Mouse (Mus musculus) megakaryocyte progenitor cell, adult 5-6 weeks (primary cell): ENCODE results near the gene Gtpbp4. TPM values are rescaled to one million over a fixed set of nuclear protein-coding genes. Genes with fewer than 3 reads are reported as not detected.
"Not testable (repeated sequence)": the region's sequence is repeated elsewhere in the genome, so short reads cannot be mapped to it uniquely, and the experiment has no call there.

Experiments
- ATAC-seq: replicated peaks from 2 replicates; pipeline ENCODE4 v1.8.0; 2016; ENCODE audit warnings: mild to moderate bottlenecking, moderate TSS enrichment, inconsistent platforms; ENCODE audit not compliant: poor library complexity
- total RNA-seq, 2 experiments: library from RNA; stranded (forward) in 1 of 2; stranded (reverse) in 1 of 2; fragments of 157-497, 149-512 nt in 1 of 2; fragments of 200-1000 nt in 1 of 2; gene quantifications; 2 replicates each; pipeline versions ENCODE4 v1.2.3 to v1.2.4; 2015 to 2017

Gtpbp4 gene
- total RNA-seq, 2 experiments from 2014 or later, result 120 to 135 TPM

GRCm38 (mm10) chr13:8992231-8992630 lies 3.7 kb downstream of the Gtpbp4 start:
- ATAC-seq, result no peak

DNA sequence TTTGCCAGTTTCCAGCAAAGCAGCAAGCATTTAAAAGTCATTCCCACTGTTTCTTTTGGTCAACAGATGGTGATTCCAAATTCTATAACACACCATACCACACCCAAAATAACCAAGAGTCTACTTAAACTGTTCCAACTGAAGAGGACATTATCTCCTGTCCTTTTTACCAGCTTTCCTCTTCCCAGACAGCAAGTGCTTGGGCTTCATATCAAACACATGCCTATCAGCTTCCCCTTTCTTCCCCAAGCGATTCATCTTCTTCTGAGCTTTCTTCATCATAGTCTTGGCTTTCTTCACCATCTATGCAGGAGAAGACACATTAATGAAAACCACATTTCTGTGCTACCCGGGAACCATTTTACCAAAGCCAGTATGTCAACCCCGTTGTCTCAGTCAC lies 22.9 kb downstream of the Gtpbp4 start:
- no peak for ATAC-seq

DNA sequence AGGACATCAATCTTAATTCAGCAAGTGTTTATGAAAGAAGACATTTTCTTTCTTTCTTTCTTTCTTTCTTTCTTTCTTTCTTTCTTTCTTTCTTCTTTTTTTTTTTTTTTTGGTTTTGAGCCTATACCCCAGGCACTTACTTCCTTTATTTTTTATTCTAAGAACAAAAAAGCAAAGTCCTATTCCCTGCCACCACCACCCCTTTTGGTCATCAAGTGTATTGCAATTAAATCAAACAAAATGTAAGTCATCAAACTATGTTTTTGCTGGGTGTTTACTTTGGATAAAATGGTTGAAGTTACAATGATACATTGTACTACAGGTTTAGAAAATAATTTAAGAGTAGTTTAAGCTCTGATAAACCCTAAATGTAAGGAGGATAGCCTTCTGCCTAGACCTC lies 23.5 kb downstream of the Gtpbp4 start:
- no peak for ATAC-seq

GRCm38 (mm10) chr13:8967742-8968141 lies 28.1 kb downstream of the Gtpbp4 start:
- peak; percentile 78 for ATAC-seq

- no peak for ATAC-seq
Observed at GRCm38 (mm10) chr13:8965224-8965623, 30.7 kb downstream of the Gtpbp4 start.

DNA sequence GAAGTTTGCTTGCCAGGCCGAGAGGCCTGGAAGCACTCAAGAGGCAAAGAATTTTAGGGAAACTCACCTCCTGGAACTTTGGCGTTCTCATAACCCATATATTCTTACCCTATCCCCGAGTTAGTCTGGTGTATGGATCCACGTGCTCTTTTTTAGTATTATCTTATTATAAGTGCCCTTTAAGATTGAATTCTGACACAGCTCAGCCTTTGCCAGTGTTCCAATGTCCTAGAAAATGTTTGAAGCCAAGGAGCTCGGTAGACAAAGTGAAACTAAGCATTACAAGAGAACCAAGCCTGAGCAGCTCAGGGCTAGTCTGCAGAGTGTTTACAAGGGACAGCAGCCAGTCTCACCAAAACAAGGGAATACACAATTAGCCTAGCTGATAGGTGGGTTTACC lies 33.6 kb downstream of the Gtpbp4 start:
- not testable (repeated sequence) for ATAC-seq

DNA sequence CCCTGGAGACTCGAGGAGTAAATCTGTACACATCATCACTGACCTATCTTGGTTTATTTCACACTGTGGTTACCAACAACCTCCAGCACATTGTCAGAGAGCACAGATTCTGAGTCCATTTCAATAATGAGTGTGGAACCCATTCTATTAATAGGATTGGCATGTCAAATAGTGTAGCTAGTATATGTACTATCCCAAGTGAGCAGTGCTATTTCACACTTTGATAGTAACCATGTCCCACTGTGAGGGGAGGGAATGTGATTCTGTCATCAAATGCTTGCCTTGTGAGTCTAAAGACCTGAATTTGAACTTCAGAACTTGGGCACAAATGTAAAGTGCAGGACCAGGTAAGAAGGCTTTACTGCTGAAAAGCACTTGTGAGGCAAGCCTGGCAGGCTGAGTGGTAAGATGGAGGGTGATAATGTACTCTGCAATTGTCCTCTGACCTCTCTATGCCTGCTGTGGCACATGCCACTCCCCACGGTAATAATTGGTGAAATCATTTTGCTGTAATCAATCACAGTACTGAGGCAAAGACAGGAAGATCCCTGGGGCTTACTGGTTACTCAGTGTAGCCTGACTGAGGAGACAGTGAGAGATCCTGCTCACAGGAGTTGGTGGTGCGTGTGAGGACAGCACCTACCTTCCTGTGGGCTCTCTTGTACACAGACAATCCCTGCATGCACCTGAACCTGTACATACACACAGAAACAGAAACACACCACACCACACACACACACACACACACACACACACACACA lies 34.6 kb downstream of the Gtpbp4 start:
- not testable (repeated sequence) for ATAC-seq

- peak; percentile 60 for ATAC-seq
Observed at GRCm38 (mm10) chr13:8959554-8959953, 36.3 kb downstream of the Gtpbp4 start.

GRCm38 (mm10) chr13:8959058-8959457 lies 36.8 kb downstream of the Gtpbp4 start:
- ATAC-seq, result not testable (repeated sequence)

DNA sequence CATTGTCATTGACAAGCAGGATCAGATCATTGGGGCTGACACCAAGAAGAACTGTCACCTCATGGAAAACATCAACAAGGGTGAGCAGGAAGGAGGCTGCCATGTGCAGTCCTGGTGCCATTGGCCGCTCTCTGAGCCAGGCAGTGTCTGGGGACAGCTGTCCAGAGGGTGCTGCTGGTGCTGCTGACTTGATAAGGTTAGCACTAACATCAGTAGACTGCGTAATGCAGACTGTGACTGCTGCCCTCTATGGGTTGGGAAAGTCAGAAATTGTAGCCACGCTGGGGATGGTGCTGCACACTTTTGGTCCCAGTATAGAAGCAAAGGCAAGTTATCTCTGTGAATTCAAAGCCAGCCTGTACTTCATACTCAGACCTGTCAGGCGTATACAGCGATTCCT lies 39.0 kb downstream of the Gtpbp4 start:
- peak; percentile 75 for ATAC-seq

- ATAC-seq, result not testable (repeated sequence)
Observed at GRCm38 (mm10) chr13:8955127-8955526, 40.8 kb downstream of the Gtpbp4 start.

- not testable (repeated sequence) for ATAC-seq
Observed at GRCm38 (mm10) chr13:8952563-8952962, 43.3 kb downstream of the Gtpbp4 start, which contains the start of gene Idi2. Gene Idi2, plus strand, starts transcription at chr13:8952863.

DNA sequence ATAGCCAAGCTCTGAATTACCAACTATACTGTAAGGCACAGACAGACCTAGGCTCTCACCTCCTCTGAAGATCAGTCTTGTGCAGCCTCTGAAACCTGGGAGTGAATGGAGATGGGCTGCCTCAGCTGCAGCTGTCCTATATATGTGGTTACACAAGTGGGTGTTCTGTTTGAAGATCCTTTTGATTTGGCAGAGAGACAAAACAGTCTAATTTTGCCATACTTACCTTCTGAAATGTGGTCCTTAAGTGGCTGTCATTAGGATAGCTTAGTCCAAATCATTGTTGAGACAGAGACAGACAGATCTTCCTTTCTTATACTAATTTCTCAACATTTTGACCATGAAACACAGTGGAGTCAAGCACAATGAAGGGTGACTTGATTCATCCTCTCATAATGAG lies 47.8 kb downstream of the Gtpbp4 start, which contains the start of gene Gm9745:
Gene Gm9745 (minus strand): TSS at position 101 of the 400 bp plus-strand sequence.
- ATAC-seq, result not testable (repeated sequence)

DNA sequence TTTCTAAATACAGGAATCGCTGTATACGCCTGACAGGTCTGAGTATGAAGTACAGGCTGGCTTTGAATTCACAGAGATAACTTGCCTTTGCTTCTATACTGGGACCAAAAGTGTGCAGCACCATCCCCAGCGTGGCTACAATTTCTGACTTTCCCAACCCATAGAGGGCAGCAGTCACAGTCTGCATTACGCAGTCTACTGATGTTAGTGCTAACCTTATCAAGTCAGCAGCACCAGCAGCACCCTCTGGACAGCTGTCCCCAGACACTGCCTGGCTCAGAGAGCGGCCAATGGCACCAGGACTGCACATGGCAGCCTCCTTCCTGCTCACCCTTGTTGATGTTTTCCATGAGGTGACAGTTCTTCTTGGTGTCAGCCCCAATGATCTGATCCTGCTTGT lies 52.1 kb downstream of the Gtpbp4 start:
- ATAC-seq, result peak; percentile 88

DNA sequence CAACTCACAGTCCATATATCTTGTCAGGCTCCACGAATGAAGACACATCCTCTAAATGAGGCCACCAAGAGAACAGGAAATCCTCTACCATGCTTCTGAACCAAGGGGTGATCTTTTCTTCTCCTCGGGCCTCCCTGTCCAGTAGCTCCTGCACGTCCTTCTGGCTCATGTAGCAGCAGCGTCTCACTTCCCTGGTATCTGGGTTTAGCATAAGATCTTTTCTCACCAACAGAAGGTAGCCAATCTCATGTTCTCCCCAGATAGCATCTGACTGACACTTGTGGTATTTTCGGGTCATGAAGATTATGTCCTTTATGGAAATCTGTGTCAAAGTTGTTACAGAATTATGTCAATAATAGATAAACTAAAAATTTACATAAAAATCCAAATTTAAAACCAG lies 54.2 kb downstream of the Gtpbp4 start:
- ATAC-seq, result peak; percentile 27; the same call in 1 of the 2 replicates

GRCm38 (mm10) chr13:8941110-8941509 lies 54.8 kb downstream of the Gtpbp4 start:
- ATAC-seq, result not testable (repeated sequence)

GRCm38 (mm10) chr13:8937611-8938140 lies 58.2 kb downstream of the Gtpbp4 start:
- not testable (repeated sequence) for ATAC-seq

GRCm38 (mm10) chr13:8933499-8933898 lies 62.4 kb downstream of the Gtpbp4 start:
- peak; percentile 80 for ATAC-seq
